Mouse (Mus musculus): ENCODE data around the gene Pdzd7.

The Pdzd7 gene

DNA sequence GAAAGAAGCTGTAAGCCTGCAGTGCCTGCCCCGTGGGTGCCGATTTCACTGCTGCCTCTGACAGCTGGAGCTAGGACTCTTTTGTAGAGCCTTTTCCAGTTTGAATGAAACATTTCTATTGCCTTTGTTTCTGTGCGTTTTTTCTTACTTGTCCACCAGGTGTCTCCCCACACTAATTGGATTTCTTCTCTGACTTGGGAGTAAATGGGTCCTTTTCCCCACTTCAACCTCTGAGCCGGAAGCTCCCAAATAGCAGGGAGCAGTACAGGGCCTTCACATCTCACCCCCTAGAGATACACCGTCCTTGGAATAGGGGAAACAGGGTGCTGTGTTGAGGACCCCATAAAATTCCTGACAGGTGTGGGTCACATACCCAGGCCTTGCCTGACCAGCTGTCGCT lies 32.9 kb downstream of the Pdzd7 start:
- peak; percentile 63 for DNase-seq (ENCODE audit: low spot score)

GRCm38 (mm10) chr19:45012219-45012618 lies 33.3 kb downstream of the Pdzd7 start:
- DNase-seq (ENCODE audit: low spot score): no peak

- DNase-seq (ENCODE audit: low spot score): no peak
These were observed 34.9 kb downstream of the Pdzd7 start for GRCm38 (mm10) chr19:45010646-45011045.

DNA sequence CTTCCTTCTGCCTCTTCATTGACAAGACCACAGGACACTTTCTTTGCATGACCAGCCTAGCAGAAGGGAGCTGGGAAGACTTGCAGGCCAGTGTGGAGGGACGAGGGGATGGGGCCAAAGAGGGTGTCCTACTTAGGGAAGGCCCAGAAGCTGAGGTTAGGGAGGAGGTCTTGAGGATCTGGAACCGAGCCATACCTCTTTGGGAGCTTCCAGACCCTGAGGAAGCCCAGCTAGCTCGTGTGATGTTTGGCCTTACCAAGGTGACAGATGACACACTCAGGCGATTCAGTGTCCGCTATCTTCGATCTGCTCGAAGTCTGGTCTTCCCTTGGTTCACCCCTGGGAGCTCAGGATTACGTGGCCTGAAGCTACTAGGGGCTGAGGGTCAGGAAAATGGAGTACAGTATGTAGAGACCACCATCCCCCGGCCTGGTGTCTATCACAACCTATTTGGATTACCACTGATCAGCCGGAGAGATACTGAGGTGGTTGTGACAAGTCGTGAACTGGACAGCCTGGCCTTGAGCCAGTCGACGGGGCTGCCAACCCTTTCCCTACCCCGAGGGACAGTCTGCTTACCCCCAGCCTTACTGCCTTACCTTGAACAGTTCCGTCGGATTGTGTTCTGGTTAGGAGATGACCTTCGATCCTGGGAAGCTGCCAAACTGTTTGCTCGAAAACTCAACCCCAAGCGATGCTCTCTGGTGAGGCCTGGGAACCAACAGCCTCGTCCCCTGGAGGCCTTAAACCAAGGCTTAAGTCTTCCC lies 37.9 kb downstream of the Pdzd7 start:
- no peak for DNase-seq (ENCODE audit: low spot score)

- DNase-seq (ENCODE audit: low spot score): no peak
These were observed 38.5 kb downstream of the Pdzd7 start for GRCm38 (mm10) chr19:45007021-45007420.

- peak; percentile 93 for DNase-seq (ENCODE audit: low spot score)
These were observed 39.4 kb downstream of the Pdzd7 start, which contains the start of gene Mrpl43 for GRCm38 (mm10) chr19:45005957-45006712. Gene Mrpl43 (minus strand): TSS chr19:45006442.

DNA sequence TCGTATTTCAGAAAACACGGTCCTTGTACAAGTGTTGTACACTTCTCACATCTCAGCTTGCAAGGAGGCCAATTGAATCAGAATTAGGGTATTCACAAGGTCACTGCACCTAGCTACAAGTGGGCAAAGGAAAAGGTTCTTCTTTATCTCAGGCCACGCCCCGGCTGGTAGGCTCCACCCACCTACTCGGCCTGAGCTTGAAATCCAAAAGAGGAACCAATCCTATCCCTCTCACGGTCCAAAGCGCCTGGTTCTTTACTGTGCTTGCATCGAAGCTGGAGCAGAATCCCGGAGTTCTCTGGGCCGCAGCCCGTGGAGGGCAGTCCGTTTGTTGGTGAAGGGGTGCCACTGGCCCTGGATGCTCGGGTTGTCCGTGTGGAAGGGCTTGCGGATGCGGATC lies 40.1 kb downstream of the Pdzd7 start, which contains the start of gene Twnk:
Gene Twnk (plus strand): TSS at position 220 of the 400 bp plus-strand sequence.
- peak; percentile 53 for DNase-seq (ENCODE audit: low spot score)

DNA sequence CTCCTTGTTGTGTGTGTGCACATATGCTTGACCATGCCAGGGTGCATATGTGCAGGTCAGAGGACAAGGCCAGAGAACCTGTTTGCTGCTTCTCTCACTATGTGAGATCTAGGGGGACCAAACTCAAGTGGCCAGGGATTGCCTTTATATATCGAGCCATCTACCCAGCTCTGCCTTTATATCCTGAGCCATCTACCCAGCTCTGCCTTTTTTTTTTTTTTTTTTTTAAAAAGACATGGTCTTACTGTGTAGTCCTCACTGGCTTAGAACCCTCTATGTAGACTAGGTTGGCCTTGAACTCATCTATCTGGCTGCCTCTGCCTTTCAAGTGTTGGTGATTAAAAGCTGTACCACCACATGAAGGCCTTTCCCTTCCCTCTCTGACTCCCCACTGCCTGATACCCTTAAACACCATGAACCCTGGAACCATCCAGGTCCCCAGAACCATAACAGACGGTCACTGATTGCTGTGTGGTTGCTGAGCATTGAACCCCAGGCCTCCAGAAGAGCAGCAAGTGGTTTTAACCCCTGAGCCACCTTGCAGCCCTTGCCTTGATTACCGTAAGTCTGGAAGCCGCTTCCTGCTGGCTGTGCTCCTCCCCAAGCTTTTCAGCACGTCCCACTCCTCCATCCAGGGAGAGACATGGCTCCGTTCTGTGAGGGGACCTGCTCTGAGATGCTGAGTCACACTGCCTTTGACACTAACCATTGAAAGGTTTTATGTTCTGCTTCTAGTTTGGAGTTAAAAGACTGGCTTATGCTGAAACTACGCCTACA lies 41.6 kb downstream of the Pdzd7 start:
- no peak for DNase-seq (ENCODE audit: low spot score)

GRCm38 (mm10) chr19:45002301-45002700 lies 43.2 kb downstream of the Pdzd7 start:
- no peak for DNase-seq (ENCODE audit: low spot score)

GRCm38 (mm10) chr19:44999647-45000046 lies 45.9 kb downstream of the Pdzd7 start:
- no peak for DNase-seq (ENCODE audit: low spot score)

- DNase-seq (ENCODE audit: low spot score): peak; percentile 36
These were observed 47.7 kb downstream of the Pdzd7 start for GRCm38 (mm10) chr19:44997786-44998185.

- DNase-seq (ENCODE audit: low spot score): no peak
These were observed 52.8 kb downstream of the Pdzd7 start for GRCm38 (mm10) chr19:44992712-44993111.

DNA sequence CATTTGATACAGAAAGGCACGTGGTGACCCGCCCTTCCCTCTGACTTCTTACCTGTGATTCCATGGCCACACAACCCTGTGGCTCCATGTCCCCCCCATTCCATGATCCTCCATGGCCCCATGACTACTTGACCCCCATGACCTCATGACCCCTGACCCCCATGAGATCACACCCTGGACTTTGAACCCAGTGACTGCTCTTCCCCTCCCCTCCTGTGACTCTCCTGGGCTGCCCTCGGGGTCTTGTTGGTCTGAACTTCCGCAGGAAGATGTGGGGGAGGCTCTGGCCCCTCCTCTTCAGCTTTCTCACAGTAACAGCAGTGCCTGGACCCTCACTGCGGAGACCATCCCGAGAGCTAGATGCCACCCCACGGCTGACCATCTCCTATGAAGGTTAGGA lies 53.3 kb downstream of the Pdzd7 start:
- no peak for DNase-seq (ENCODE audit: low spot score)

DNA sequence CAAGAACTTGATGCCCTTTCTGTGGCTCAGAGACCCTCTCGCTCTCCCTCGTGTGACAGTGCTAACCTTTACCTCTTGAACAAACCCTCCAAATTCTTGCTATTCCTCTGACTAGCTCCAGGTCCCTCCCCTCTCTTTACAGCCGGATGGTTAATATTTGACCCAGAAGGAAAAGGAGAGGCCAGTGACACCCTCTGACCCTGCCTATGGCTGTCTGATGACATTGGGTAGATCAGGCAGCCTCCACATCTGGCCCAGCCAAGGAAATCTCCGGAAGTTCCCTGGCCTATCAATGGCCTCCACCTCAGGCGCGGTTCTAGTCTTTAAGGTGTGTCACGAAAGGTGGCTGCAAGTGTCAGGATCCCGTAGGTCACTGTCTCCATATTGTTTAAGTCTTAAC lies 54.5 kb downstream of the Pdzd7 start:
- no peak for DNase-seq (ENCODE audit: low spot score)

- no peak for DNase-seq (ENCODE audit: low spot score)
These were observed 55.7 kb downstream of the Pdzd7 start for GRCm38 (mm10) chr19:44989567-44990495.

GRCm38 (mm10) chr19:44988831-44989566 lies 56.5 kb downstream of the Pdzd7 start, which contains the start of gene Sema4g:
Gene Sema4g (plus strand): TSS chr19:44989101.
- DNase-seq (ENCODE audit: low spot score): peak; percentile 70

DNA sequence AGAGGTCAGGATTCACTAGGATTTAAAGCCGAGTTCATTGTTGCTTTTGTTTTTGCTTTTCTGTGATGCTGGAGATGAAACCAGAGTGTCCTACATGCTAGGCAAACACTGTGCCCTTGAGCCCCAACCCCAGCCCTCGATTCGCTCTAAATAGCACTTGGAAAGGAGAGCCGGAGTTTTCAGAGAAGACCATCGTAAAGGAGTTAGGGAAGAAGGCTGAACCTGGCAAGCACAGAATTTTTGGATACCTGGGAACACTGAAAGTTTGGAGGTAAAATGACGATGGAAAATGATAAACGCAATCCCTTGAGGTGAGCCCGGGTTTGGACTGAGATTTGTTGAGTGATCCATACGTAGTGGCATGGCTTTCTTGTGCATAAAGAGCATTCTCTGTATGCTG lies 57.2 kb downstream of the Pdzd7 start:
- no peak for DNase-seq (ENCODE audit: low spot score)

GRCm38 (mm10) chr19:44987851-44988250 lies 57.7 kb downstream of the Pdzd7 start:
- no peak for DNase-seq (ENCODE audit: low spot score)

DNA sequence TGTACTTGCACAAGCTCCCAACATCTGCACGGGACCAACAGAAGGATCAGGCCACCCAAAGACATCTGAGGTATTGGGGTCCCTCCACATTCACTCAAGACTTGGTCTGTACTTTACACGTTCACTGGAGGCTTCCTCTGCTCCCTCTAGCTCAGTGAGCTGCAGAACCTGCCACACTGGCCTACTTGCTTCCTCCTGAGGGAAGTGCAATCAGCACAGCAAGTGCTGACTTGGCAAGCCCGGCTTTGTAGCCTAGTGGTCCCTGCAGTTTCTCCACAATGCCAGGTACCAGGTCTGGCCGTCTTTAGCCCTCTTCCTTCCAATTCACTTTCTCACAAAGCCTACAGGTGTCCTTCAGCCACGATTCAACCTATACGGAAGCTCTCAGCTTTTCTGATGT lies 58.5 kb downstream of the Pdzd7 start:
- no peak for DNase-seq (ENCODE audit: low spot score)

GRCm38 (mm10) chr19:44985159-44985988 lies 60.1 kb downstream of the Pdzd7 start:
- no peak for DNase-seq (ENCODE audit: low spot score)

All from embryo, embryonic 10 days (tissue).